Mouse (Mus musculus): ENCODE data around the gene Cdh22. TPM values are rescaled to one million over a fixed set of nuclear protein-coding genes. Genes with fewer than 3 reads are reported as not detected.

Cdh22 gene
- polyA plus RNA-seq, 1 experiment from 2014 or later: 11.0 TPM

DNA sequence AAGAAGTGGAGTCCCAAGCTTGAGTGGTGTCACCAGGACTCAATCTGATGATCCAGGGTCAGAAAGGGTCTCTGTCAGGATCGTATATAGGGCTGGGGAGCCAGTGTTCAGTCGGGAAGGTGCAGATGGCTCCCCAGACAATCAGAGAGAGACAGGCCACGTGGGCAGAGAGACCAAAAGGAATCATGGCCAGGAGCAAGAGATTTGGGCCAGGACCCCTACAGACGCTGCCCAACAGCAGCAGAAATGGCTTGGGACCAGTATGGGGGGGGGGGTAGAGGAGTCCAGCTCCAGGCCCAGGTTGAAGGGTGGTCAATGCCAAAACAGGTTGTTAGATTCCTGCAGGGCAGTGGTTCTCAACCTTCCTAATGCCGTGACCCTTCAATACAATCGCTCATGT, 29.2 kb downstream of the Cdh22 start:
- Histone ChIP-seq H3K27me3 (replicated peaks; ENCODE audit: control insufficient read depth, insufficient read depth, low read length) (peaks cover 2% of the 10 kb centered on the region; the same call in 1 of the 2 replicates), H3K4me2 (ENCODE audit: low read length) (no peak overlapping the region), H3K9ac (ENCODE audit: low read depth, low read length) (no peak overlapping the region), H3K4me3 (ENCODE audit: low read length) (no peak overlapping the region), H3K36me3 (ENCODE audit: control insufficient read depth, insufficient read depth, low read length) (no peaks in the 10 kb centered on the region), H3K4me1 (ENCODE audit: control insufficient read depth, insufficient read depth, low read depth, low read length) (peaks cover 19% of the 10 kb centered on the region), H3K27ac (ENCODE audit: low read depth, low read length) (no peak overlapping the region), H3K9me3 (ENCODE audit: control insufficient read depth, low read length) (no peaks in the 10 kb centered on the region)
- ATAC-seq: no peak
- 68% methylated on average over 6 of the region's 6 CpGs for WGBS

DNA sequence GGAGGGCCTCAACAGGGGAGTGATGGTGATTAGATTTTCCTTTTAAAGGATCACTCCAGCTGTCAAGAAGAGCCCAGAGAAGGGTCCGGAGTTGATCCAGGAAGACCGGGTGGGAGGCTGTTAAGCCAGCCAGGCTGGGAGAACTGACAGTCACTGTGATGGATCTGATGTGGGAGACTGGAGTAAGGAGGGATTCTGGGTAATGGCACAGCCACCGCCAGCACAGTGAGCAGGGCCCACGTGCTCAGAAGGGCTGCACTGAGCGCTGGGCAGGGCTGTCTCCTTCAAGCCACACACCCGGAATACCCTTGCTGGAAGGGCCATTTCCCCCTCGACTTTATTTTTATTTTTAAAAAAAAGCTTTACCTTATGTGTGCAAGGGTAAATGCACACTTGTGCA, 29.7 kb downstream of the Cdh22 start:
- peak; percentile 46; the same call in 1 of the 2 replicates for ATAC-seq
- 22% methylated on average over 7 of the region's 7 CpGs for WGBS
- Histone ChIP-seq H3K9ac (ENCODE audit: low read depth, low read length) (0 out of 2 replicates have a peak overlapping the region, but pooled peaks have one; percentile 14), H3K4me3 (ENCODE audit: low read length) (no peak overlapping the region), H3K4me2 (ENCODE audit: low read length) (no peak overlapping the region), H3K4me1 (ENCODE audit: control insufficient read depth, insufficient read depth, low read depth, low read length) (peaks cover 16% of the 10 kb centered on the region), H3K27ac (ENCODE audit: low read depth, low read length) (no peak overlapping the region), H3K9me3 (ENCODE audit: control insufficient read depth, low read length) (no peaks in the 10 kb centered on the region), H3K27me3 (replicated peaks; ENCODE audit: control insufficient read depth, insufficient read depth, low read length) (peaks cover 2% of the 10 kb centered on the region; the same call in 1 of the 2 replicates), H3K36me3 (ENCODE audit: control insufficient read depth, insufficient read depth, low read length) (no peaks in the 10 kb centered on the region)

DNA sequence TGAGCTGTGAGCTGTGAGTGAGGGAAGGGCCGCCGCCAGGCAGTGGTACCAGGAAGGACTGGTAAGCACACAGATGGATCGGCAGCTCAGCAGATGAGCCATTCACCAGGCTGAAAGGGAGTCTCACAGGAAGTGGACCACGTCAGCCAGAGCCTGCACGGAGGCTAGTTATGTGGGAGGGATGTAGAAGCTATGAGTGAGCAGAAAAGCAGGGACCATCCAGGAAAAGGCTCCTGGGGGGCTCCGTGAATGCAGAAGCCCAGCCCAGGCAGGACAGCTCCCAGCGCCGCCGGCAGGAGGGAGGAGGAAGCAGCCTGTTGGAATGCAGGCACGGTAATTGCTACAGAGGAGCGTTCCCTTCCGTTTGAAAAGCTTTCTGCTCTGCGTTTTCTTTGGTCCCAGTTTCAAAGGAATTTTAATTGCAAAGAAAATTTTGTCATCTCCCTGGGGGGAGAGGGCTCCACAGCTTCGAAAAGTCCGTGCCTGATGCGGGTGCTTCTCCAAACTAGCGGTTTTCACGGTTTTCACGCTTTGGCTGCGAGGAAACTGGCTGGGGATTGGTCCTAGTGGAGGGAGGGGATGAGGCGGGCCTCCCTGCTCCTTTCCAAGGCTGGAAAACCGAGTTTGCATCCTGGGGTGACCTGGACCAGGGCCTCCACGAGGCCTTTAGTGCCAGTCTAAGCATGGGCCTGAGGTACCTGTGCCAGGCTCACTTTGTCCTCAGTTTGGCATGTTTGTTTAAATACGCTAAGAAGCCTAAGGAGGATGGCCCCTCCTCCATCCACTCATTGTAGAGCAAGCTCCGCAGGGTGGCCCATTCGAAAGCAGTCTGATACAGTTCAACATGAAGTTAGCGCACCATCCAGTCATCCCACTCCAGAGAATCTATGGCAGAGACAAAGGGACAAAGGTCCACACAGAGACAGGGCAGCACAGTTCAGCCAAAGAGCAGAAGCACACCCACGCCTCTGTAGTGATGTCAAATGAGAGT, 32.6 kb downstream of the Cdh22 start:
- no peaks in the 10 kb centered on the region for H3K9me3 ChIP-seq (ENCODE audit: control insufficient read depth, low read length)
- H3K4me3 ChIP-seq (ENCODE audit: low read length): peak overlapping the region; percentile 21
- peaks cover 16% of the 10 kb centered on the region for H3K4me1 ChIP-seq (ENCODE audit: control insufficient read depth, insufficient read depth, low read depth, low read length)
- H3K36me3 ChIP-seq (ENCODE audit: control insufficient read depth, insufficient read depth, low read length): no peaks in the 10 kb centered on the region
- H3K27ac ChIP-seq (ENCODE audit: low read depth, low read length): peak overlapping the region; percentile 4; the same call in 1 of the 2 replicates
- ATAC-seq: peak; percentile 53
- H3K9ac ChIP-seq (ENCODE audit: low read depth, low read length): peak overlapping the region; percentile 6
- 2% methylated on average over 28 of the region's 28 CpGs for WGBS
- peak overlapping the region; percentile 50 for H3K4me2 ChIP-seq (ENCODE audit: low read length)
- H3K27me3 ChIP-seq (replicated peaks; ENCODE audit: control insufficient read depth, insufficient read depth, low read length): no peaks in the 10 kb centered on the region; the same call in 1 of the 2 replicates

DNA sequence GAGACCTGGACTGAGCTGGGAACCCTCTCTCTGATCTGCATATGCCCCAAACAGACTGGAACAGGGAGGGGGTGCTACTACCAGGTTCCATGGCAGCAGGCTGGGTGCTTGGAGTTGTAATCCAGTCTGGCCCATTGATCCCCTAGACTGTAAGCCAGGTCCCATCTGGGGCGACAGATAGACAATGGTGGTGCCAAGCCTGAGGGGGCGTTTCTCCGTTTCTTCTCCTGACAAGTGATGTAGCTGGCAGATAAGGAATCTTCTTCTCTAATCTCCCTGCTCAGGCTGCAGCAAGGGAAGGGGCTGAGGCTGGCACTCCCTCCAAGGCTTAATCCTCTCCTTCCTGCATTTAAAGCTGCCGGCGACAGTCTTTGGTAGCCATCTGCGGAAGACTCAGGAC, 37.1 kb downstream of the Cdh22 start:
- Histone ChIP-seq H3K9me3 (ENCODE audit: control insufficient read depth, low read length) (no peaks in the 10 kb centered on the region), H3K9ac (ENCODE audit: low read depth, low read length) (no peak overlapping the region), H3K4me1 (ENCODE audit: control insufficient read depth, insufficient read depth, low read depth, low read length) (peaks cover 26% of the 10 kb centered on the region), H3K4me3 (ENCODE audit: low read length) (no peak overlapping the region), H3K36me3 (ENCODE audit: control insufficient read depth, insufficient read depth, low read length) (no peaks in the 10 kb centered on the region), H3K27ac (ENCODE audit: low read depth, low read length) (no peak overlapping the region), H3K27me3 (replicated peaks; ENCODE audit: control insufficient read depth, insufficient read depth, low read length) (no peaks in the 10 kb centered on the region; the same call in 1 of the 2 replicates), H3K4me2 (ENCODE audit: low read length) (no peak overlapping the region)
- WGBS: 64% methylated on average over 6 of the region's 6 CpGs
- ATAC-seq: no peak

DNA sequence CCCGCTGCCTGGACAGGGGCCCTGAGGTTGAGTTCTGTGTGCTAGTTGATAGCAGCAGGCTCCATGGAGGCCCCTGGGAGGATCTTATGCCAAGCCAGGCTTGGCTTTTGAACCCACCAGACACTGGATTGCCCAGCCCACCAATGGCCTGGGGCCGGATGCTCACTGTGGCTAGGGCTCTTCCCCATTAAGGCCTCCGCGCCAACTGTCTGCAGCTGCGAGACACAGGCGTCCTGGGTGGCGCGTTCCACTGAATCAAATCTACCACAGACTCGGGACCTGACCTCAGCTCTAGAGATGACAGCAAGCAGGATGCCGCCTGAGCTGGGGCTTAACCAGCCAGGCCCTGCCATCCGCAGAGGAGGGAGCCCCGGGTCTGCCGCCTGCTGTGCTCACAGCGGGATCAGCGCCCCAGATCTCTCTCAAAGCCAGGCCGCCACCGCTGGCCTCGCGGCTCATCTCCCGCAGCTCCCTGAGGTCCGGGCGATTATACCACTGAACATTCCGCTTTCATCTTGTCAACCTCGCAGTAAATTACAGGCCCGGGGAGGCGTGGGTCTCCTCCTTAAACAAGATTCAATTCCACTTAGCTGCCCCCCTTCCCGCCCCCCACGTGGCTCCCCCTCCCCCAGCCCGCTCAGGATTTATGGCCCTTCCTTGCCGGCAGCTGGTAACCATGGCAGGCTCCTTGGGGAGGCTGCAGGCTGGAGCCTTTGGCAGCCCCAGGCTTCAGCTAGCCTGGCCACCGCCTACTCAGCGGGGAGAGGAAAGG, 39.1 kb downstream of the Cdh22 start:
- Histone ChIP-seq H3K27me3 (replicated peaks; ENCODE audit: control insufficient read depth, insufficient read depth, low read length) (no peaks in the 10 kb centered on the region; the same call in 1 of the 2 replicates), H3K9ac (ENCODE audit: low read depth, low read length) (peak overlapping the region; percentile 55), H3K4me3 (ENCODE audit: low read length) (no peak overlapping the region), H3K27ac (ENCODE audit: low read depth, low read length) (peak overlapping the region; percentile 71), H3K36me3 (ENCODE audit: control insufficient read depth, insufficient read depth, low read length) (no peaks in the 10 kb centered on the region), H3K9me3 (ENCODE audit: control insufficient read depth, low read length) (no peaks in the 10 kb centered on the region), H3K4me2 (ENCODE audit: low read length) (peak overlapping the region; percentile 44), H3K4me1 (ENCODE audit: control insufficient read depth, insufficient read depth, low read depth, low read length) (peaks cover 17% of the 10 kb centered on the region)
- 4% methylated on average over 30 of the region's 32 CpGs for WGBS
- peak; percentile 60; the same call in 1 of the 2 replicates for ATAC-seq

DNA sequence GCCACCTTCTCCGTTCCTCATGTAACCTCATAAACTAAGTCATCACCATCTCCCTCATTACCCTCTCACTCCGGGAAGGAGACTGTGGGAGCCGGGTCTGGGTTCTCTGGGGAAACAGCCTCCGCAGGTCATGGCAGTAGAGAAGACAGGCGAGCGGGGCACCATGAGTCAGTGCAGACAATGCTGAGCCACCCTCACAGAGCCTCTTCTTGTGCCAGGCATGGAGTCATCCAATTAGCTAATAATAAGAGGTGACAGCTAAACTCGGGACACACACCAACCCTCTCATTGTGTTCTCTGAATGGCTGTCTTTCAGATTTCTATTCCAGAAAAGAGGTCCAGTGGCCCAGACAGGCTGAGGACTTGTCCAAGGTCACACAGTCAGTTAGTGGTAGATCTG, 43.2 kb downstream of the Cdh22 start:
- Histone ChIP-seq H3K27me3 (replicated peaks; ENCODE audit: control insufficient read depth, insufficient read depth, low read length) (no peaks in the 10 kb centered on the region), H3K4me1 (ENCODE audit: control insufficient read depth, insufficient read depth, low read depth, low read length) (peaks cover 15% of the 10 kb centered on the region), H3K36me3 (ENCODE audit: control insufficient read depth, insufficient read depth, low read length) (no peaks in the 10 kb centered on the region), H3K9me3 (ENCODE audit: control insufficient read depth, low read length) (no peaks in the 10 kb centered on the region), H3K27ac (ENCODE audit: low read depth, low read length) (no peak overlapping the region), H3K9ac (ENCODE audit: low read depth, low read length) (no peak overlapping the region), H3K4me2 (ENCODE audit: low read length) (no peak overlapping the region), H3K4me3 (ENCODE audit: low read length) (no peak overlapping the region)
- 39% methylated on average over 7 of the region's 7 CpGs for WGBS
- ATAC-seq: no peak

DNA sequence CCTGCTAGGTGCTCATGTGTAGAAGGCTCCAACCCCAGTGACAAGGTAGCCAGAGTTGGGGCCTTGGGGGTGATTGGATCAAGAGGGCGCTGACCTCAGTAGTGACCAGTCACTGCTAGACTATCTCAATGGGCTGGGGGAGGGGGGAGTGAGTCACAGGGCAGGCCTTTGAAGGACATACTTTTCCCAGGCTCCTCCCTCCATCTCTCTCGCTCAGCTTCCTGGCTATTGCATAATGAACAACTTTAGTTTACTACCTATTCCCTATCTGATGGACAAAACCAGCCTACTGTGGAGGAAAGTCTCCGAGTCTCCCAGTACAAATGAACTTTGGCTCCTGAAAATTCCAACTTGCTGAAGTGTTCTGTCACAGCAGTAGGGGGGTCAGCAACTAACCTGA, 45.1 kb downstream of the Cdh22 start:
- no peak for ATAC-seq
- H3K27me3 ChIP-seq (replicated peaks; ENCODE audit: control insufficient read depth, insufficient read depth, low read length): no peaks in the 10 kb centered on the region
- WGBS: 82% methylated on average over 3 of the region's 3 CpGs
- no peak overlapping the region for H3K4me3 ChIP-seq (ENCODE audit: low read length)
- no peak overlapping the region for H3K4me2 ChIP-seq (ENCODE audit: low read length)
- H3K4me1 ChIP-seq (ENCODE audit: control insufficient read depth, insufficient read depth, low read depth, low read length): no peaks in the 10 kb centered on the region
- no peak overlapping the region for H3K9ac ChIP-seq (ENCODE audit: low read depth, low read length)
- no peak overlapping the region for H3K27ac ChIP-seq (ENCODE audit: low read depth, low read length)
- H3K9me3 ChIP-seq (ENCODE audit: control insufficient read depth, low read length): no peaks in the 10 kb centered on the region
- H3K36me3 ChIP-seq (ENCODE audit: control insufficient read depth, insufficient read depth, low read length): no peaks in the 10 kb centered on the region

DNA sequence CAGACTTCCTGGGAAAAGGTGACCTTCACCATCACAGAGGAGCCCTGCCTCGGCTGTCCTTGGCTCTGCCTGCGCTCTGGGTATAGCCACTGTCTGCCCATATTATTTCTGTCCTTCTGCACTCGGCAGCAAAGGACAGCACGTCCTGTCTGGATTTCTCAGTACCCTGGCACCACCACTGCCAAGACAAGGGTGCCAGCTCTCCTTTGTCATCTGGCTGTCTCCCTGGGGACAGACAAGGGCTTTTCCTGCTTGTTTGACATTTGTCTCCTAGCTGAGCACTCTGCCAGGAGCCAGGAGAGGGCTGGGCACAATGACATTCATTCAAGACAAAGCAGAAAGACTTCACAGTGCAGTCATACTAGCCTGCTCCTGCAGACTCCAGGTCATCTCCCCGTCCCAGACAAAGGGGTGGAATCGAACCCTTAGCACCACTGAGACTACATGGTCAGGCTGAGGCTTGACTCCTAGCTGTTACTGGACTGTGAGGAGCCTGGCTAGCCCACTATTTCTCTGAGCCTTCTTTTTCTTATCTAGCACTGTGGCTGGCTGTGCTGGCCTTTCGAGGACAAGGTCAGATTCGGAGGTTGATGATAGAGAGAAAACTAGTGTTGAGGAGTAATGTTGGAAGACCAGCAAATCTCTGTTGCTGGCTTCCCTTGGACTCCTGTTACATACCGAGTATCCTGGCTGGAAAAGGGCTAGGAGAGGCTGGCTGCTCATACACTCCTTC, 46.8 kb downstream of the Cdh22 start:
- WGBS: 52% methylated on average over 9 of the region's 9 CpGs
- Histone ChIP-seq H3K4me1 (ENCODE audit: control insufficient read depth, insufficient read depth, low read depth, low read length) (peaks cover 10% of the 10 kb centered on the region), H3K4me3 (ENCODE audit: low read length) (no peak overlapping the region), H3K9ac (ENCODE audit: low read depth, low read length) (no peak overlapping the region), H3K9me3 (ENCODE audit: control insufficient read depth, low read length) (no peaks in the 10 kb centered on the region), H3K27me3 (replicated peaks; ENCODE audit: control insufficient read depth, insufficient read depth, low read length) (no peaks in the 10 kb centered on the region), H3K4me2 (ENCODE audit: low read length) (no peak overlapping the region), H3K27ac (ENCODE audit: low read depth, low read length) (no peak overlapping the region), H3K36me3 (ENCODE audit: control insufficient read depth, insufficient read depth, low read length) (no peaks in the 10 kb centered on the region)
- ATAC-seq: peak; percentile 28; the same call in 1 of the 2 replicates

All from hindbrain, embryonic 16.5 days (tissue).